Mouse (Mus musculus): ENCODE results near the gene Sdr39u1. TPM values are rescaled to one million over a fixed set of nuclear protein-coding genes. Genes with fewer than 3 reads are reported as not detected.

Gene Sdr39u1
- total RNA-seq (2015; ENCODE audit: low replicate concordance) (1.3 TPM in 2 replicates), total RNA-seq (2017; ENCODE audit: low replicate concordance) (3.5 and 10.6 TPM in 2 replicates)

- ATAC-seq (replicated peaks; ENCODE audit: low FRiP score, poor library complexity, severe bottlenecking), result no peak
These were observed at the start of gene Sdr39u1 for GRCm38 (mm10) chr14:55899701-55900413. Sdr39u1 (minus strand) TSS chr14:55900293.

GRCm38 (mm10) chr14:55946269-55946969 is 46.3 kb upstream of the Sdr39u1 start:
- no peak for ATAC-seq (replicated peaks; ENCODE audit: low FRiP score, poor library complexity, severe bottlenecking)

GRCm38 (mm10) chr14:55944575-55944974 is 44.5 kb upstream of the Sdr39u1 start, which contains the start of gene Cma1:
Cma1 (minus strand) TSS chr14:55944675.
- no peak for ATAC-seq (replicated peaks; ENCODE audit: low FRiP score, poor library complexity, severe bottlenecking)

- no peak for ATAC-seq (replicated peaks; ENCODE audit: low FRiP score, poor library complexity, severe bottlenecking)
These were observed 43.5 kb upstream of the Sdr39u1 start for GRCm38 (mm10) chr14:55943601-55944000.

- ATAC-seq (replicated peaks; ENCODE audit: low FRiP score, poor library complexity, severe bottlenecking), result no peak
These were observed 40.1 kb upstream of the Sdr39u1 start for GRCm38 (mm10) chr14:55940070-55940800.

- no peak for ATAC-seq (replicated peaks; ENCODE audit: low FRiP score, poor library complexity, severe bottlenecking)
These were observed 33.5 kb upstream of the Sdr39u1 start for GRCm38 (mm10) chr14:55933586-55933985.

- no peak for ATAC-seq (replicated peaks; ENCODE audit: low FRiP score, poor library complexity, severe bottlenecking)
These were observed 29.3 kb upstream of the Sdr39u1 start for GRCm38 (mm10) chr14:55929263-55929997.

- ATAC-seq (replicated peaks; ENCODE audit: low FRiP score, poor library complexity, severe bottlenecking), result no peak
These were observed 26.8 kb upstream of the Sdr39u1 start for GRCm38 (mm10) chr14:55926847-55927246.

- 0 out of 2 replicates have a peak, but pooled peaks have one; percentile 45 for ATAC-seq (replicated peaks; ENCODE audit: low FRiP score, poor library complexity, severe bottlenecking)
These were observed 22.6 kb upstream of the Sdr39u1 start for GRCm38 (mm10) chr14:55922475-55923232.

GRCm38 (mm10) chr14:55918240-55919082 is 18.4 kb upstream of the Sdr39u1 start:
- peak; percentile 74; the same call in 1 of the 2 replicates for ATAC-seq (replicated peaks; ENCODE audit: low FRiP score, poor library complexity, severe bottlenecking)

GRCm38 (mm10) chr14:55913406-55913805 is 13.3 kb upstream of the Sdr39u1 start:
- ATAC-seq (replicated peaks; ENCODE audit: low FRiP score, poor library complexity, severe bottlenecking), result no peak

GRCm38 (mm10) chr14:55905518-55905917 is 5.4 kb upstream of the Sdr39u1 start:
- no peak for ATAC-seq (replicated peaks; ENCODE audit: low FRiP score, poor library complexity, severe bottlenecking)

- ATAC-seq (replicated peaks; ENCODE audit: low FRiP score, poor library complexity, severe bottlenecking), result no peak
These were observed 292 bp upstream of the Sdr39u1 start for GRCm38 (mm10) chr14:55900414-55900755.

GRCm38 (mm10) chr14:55898947-55899346 is 1.1 kb downstream of the Sdr39u1 start:
- ATAC-seq (replicated peaks; ENCODE audit: low FRiP score, poor library complexity, severe bottlenecking), result no peak

- ATAC-seq (replicated peaks; ENCODE audit: low FRiP score, poor library complexity, severe bottlenecking), result 0 out of 2 replicates have a peak, but pooled peaks have one; percentile 14
These were observed 2.4 kb downstream of the Sdr39u1 start for GRCm38 (mm10) chr14:55897671-55898070.

GRCm38 (mm10) chr14:55886571-55887382 is 13.3 kb downstream of the Sdr39u1 start:
- ATAC-seq (replicated peaks; ENCODE audit: low FRiP score, poor library complexity, severe bottlenecking), result no peak

- ATAC-seq (replicated peaks; ENCODE audit: low FRiP score, poor library complexity, severe bottlenecking), result 0 out of 2 replicates have a peak, but pooled peaks have one; percentile 32
These were observed 14.3 kb downstream of the Sdr39u1 start for GRCm38 (mm10) chr14:55885791-55886271.
